Mouse (Mus musculus) lung, postnatal 14 days (tissue): ENCODE results near the gene Tmem190.

Source experiments
- DNase-seq: peaks from one replicate; pipeline ENCODE4 v3.0.0; 2021

Tmem190 gene

DNA sequence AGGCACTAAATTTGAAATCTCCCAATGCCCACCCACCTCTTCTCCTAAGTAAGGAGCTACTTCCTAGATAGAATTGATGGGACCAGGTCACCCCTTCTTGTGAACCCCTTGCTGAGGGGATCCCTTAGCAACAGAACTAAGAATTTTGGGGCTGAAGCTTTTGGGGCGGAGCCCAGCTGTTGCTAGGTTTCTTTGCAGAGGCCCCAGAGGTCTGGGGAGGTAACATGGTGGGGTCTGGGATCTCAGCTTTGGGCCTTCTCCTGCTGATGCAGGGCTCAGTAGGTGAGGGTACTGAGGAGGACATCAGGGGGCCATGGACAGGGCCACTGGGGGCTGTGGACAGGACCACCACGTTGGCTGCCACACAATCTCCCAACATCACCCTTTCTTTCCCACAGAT is at the start of gene Tmem190, which contains the start of gene Il11:
Tmem190 (plus strand) TSS at position 179 of the 400 bp plus-strand sequence.
Il11 (minus strand) TSS at position 101 of the 400 bp plus-strand sequence.
- DNase-seq = no peak

- no peak for DNase-seq
Measured at GRCm38 (mm10) chr7:4732968-4733392, 49.8 kb upstream of the Tmem190 start.

DNA sequence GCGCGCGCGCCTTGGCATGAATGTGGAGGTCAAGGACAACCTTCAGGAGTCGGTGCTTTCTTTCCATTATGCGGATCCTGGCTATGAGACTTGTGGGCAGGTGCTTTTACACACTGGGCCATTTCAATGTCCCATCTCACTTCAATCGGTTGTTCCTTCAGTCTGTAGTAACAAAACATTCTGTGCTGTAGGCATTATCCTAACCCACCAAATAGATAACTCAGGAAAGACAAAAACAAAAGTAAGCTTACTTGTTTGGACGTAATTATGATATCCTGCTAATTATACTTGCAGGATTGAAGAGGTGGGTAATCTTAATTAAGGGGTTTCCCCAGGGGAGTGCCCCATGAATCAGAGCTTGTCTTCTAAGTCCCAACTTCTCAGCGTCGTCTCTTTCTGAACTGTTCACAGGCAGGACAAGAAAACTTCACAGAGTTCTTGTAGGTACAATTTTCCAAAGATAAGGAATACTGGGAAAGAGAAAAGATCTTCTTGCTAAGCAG is 43.6 kb upstream of the Tmem190 start:
- no peak for DNase-seq

GRCm38 (mm10) chr7:4739544-4740275 is 43.0 kb upstream of the Tmem190 start, which contains the start of gene Kmt5c:
Kmt5c (plus strand) TSS chr7:4740115.
- DNase-seq = peak; percentile 97

DNA sequence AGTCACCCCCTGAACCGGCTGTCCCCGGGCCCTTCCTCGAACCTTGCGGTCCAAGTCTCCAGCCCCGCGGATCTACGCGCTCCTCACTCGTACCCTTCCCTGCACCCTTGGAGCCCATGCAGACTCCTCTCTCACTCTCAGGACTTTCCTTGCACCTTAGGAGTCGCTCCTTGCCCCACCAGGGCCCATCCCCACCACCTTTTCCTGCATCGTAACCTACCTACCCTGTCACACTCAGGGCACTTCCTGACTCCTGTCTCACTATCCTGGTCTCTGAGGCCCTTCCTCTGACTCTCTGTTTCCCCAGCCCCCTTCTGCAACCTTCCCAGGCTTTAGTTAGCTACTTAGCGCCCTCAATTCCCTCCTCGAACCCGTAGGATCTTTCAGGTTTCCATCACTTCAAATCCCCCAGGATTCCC is 42.4 kb upstream of the Tmem190 start:
- no peak for DNase-seq

GRCm38 (mm10) chr7:4741151-4741550 is 41.6 kb upstream of the Tmem190 start:
- peak; percentile 60 for DNase-seq

GRCm38 (mm10) chr7:4741672-4742481 is 40.9 kb upstream of the Tmem190 start:
- no peak for DNase-seq

- no peak for DNase-seq
Measured at GRCm38 (mm10) chr7:4742482-4742819, 40.3 kb upstream of the Tmem190 start.

GRCm38 (mm10) chr7:4743354-4743753 is 39.4 kb upstream of the Tmem190 start:
- peak; percentile 58 for DNase-seq

DNA sequence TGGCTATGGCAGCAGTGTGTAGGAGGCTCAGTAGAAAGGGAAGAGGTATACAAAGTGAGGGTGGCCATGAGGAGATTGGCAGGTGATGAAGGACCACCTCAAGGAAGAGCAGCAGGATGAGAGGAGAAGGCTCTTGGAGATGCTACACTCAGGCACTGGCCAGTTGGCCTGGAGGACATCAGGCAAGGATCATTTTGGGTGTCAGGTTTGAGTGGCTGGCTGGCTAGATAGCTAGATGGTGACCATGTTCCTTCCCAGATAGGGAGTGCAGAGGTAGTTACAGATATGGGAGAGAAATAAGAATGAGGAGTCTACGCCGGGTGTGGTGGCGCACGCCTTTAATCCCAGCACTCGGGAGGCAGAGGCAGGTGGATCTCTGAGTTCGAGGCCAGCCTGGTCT is 37.9 kb upstream of the Tmem190 start:
- DNase-seq = no peak

- DNase-seq = no peak
Measured at GRCm38 (mm10) chr7:4746326-4746980, 36.3 kb upstream of the Tmem190 start.

GRCm38 (mm10) chr7:4747156-4747899 is 35.4 kb upstream of the Tmem190 start:
- DNase-seq = no peak

DNA sequence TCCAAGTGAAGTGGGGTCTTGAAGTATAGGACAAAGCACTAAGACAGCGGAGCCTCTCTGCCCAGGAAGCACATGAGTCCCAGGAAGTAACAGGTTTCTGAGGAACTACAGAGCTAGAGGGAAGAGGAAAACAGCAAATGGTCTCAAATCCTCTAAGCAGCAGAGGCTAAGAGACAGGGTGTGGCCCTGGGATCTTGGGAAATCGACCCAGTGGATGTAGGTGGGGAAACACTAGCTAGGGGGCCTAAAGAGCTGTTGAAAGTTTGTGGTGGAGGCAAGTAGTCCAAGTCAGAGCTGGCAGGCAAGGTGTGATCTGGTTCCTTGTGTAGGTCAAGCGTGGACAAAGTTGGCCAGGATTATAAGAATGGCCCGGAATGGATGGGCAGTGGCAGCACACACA is 34.4 kb upstream of the Tmem190 start:
- no peak for DNase-seq

DNA sequence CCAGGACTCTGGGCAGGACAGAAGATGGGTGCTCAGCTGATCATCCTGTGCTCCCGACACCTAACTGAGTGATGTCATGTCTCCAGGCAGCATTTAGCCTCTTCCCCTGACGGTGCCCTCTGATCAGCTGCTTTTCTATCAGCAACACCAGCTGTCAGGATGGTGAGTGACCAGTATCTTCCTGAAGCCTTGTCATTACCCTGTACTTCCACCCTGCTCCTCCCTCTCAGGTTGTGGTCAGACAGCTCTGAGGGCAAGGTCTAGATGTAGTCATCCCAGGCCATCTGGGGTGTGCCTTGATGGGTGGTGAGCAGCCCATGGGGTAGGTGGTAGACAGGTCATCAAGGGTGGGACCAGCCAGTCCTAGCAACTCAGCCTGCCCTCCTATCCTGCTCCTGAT is 33.6 kb upstream of the Tmem190 start:
- no peak for DNase-seq

GRCm38 (mm10) chr7:4751971-4752820 is 30.5 kb upstream of the Tmem190 start:
- DNase-seq = peak; percentile 52

DNA sequence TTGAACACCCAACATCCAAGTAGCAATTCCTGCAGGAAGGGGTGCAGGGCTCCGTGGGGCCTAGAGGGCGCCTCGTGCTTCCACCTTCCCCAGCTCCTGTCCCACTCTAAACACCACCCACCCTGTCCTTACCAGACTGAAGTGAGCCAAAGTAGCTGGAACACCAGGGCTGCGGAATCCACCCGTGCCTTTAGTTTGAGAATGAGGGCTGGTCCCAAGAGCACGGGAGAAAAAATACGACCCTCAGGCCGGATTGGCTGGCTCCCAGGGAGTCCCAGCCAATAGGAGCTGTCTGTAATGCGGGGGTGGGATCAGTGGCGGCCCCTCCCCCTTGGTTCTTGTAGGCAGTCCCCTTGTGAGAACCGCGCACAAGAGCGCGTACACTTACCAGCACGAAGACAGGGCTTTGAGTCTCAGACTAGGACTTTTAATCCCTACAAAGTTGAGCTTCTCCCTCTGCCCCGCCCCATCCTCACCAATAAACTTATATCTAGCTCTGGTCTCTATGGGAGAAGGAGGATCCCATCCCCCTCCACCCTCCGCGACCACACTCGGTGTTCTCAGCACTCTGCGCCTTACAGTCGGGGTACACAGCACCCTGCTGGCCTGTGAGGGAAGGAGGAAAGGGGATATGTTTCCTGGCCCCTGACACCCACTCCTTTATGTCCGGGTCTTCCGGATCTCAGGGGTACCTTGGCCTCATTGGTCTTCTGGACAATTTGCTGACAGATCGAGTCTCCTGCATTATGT is 29.7 kb upstream of the Tmem190 start, which contains the start of gene Cox6b2:
Cox6b2 (minus strand) TSS at position 274 of the 750 bp plus-strand sequence.
- peak; percentile 83 for DNase-seq

DNA sequence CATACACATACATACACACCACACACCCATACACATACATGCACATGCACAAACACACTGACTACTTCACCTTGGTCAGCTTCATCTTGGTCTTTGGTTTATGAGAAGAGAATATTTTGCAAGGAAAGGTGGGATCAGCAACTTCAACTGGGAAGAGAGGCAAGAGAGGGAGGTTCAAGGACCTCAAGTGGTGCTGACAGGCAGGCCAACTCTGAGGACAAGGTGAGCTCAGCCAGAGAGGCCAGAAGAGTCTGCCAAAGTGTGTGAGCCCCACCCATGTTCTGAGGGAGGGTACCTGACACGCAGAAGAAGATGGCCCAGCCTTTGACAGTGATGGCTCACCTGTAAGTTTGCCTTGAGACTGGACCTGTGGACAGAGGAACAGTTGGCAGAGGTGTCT is 23.1 kb upstream of the Tmem190 start:
- DNase-seq = no peak

DNA sequence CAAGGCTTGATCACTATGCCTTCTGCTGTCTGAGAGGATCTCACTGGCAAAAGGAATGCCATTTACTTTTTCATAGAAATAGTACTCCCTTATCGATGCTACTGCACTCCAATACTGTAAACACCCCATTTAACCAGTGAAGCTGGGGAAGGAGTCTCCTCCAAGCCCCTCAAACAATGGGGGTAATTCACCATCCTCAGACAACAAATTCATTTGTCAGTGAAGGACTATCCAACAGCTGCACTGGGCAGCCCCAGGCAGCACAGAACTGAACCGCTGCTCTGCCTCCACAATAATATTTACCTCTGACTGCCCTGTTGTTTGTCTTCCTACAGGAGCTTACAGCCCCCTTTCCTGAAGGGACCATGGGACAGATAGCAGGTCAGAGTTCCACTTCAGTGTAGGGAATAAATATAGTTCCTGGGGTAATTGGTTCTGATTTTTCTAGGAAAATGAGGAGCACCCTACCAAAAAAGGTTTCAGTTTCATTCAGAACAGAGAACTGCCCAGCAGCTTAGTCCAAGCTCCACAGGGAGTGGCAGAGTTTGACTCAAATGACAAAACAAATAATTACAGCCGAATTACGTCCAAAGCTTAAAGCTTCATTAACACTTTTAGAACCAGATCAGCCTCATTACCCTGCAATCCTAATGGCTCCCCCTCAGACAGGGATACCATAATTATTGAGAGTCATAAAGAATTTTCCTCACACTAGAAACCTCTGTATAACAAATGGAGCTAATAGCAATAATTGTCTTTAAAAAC is 17.6 kb upstream of the Tmem190 start:
- no peak for DNase-seq

- DNase-seq = no peak
Measured at GRCm38 (mm10) chr7:4771202-4771601, 11.5 kb upstream of the Tmem190 start, which contains the start of gene Fam71e2. Fam71e2 (minus strand) TSS chr7:4771302.

DNA sequence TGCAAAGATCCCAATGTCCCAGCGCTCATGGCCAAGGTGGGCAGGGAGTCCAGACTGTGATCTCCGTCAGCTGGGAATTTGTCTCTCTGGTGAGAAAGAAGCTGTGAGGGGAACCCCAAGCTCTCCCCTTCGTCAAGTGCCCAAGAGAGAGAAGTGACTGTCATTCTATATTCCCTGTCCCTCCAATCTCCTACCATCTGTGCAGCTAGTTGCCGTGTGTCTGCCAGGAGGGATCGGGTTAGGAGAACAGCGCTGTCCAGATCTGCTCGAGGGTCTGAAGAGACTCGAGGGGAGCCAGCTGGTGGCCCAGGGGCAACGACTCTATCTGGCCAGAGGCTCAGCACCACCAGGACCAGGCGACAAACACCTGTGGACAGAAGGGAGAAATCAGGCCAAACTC is 6.6 kb upstream of the Tmem190 start:
- no peak for DNase-seq
